Mouse (Mus musculus) brain, embryonic 14.5 days (tissue): ENCODE measurements at regions not wholly inside any gene's neighbourhood (a gene's known extent, or its start where the extent isn't known, plus 50 kb on each side); places are given as distances from the start of the nearest gene placed in this dataset.

ENCODE experiments used
- DNase-seq: peaks from one replicate; pipeline ENCODE4 v3.0.0-alpha.2; 2011; ENCODE audit warnings: low read depth
- CTCF ChIP-seq: fragments of 200-500 bp; IDR thresholded peaks from 2 replicates; pipeline ENCODE4 v1.5.1; 2012; ENCODE audit warnings: inconsistent platforms, mild to moderate bottlenecking, moderate library complexity, borderline replicate concordance; ENCODE audit not compliant: insufficient read depth, insufficient read length; ENCODE audit errors: extremely low read depth
- POLR2A ChIP-seq: fragments of 200-500 bp; IDR thresholded peaks from 2 replicates; pipeline ENCODE4 v1.6.1; 2012; ENCODE audit warnings: mild to moderate bottlenecking, inconsistent platforms, borderline replicate concordance; ENCODE audit not compliant: poor library complexity, insufficient read depth, insufficient read length, severe bottlenecking; ENCODE audit errors: extremely low read depth

- TF ChIP-seq POLR2A (no peak), CTCF (no peak)
- DNase-seq = no peak
Measured at GRCm38 (mm10) chr4:95489059-95489458, 68.2 kb upstream of the Fggy start.

GRCm38 (mm10) chr4:95500265-95500664 is 57.0 kb upstream of the Fggy start:
- DNase-seq = no peak
- TF ChIP-seq POLR2A = no peak
- TF ChIP-seq CTCF = no peak

GRCm38 (mm10) chr4:95501164-95501563 is 56.1 kb upstream of the Fggy start:
- DNase-seq = no peak
- no peak for TF ChIP-seq CTCF
- TF ChIP-seq POLR2A = no peak

DNA sequence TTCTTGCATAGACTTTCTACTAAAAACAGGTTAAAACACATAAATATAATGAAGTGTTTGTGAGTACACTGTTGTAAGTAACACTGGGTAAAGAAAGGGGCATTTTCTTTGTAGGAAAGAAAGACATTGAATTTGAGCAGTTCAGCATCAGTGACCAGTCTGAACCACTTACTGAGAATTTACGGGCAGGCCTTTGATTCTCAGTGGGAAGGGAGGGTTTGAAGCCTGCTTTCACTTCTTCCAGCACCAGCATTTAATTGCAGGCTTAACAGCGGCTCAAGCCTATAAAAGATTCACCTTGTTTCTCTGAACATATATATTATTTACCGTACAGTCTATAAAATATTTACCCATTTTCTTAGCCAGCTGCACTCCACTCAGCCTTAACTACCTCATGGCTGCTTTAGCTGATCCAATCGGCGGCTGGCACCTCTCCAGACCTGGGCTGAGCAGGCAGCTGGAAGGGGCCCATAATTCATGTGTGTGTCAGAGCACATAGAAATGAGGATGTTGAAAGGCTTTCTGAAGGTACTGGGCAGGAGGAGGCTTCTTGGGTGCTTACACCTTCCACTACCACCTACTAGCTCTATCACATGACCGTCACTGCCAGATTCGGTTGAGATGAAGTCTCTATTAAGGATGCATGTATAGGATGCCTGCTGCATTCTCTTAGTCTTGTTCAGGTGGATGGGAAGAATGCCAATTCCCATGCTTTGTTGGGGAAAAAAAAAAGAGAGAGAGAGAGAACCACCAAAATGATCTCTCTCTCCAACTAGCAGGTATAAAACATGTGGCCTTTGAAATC is 50.0 kb upstream of the Fggy start:
- TF ChIP-seq CTCF = no peak
- no peak for TF ChIP-seq POLR2A
- DNase-seq = peak; percentile 83
